17 mouse cellular contexts compared by ENCODE assay signal in genomic region chr10:92247449-92247805, GRCm38 (mm10).
DNase-seq lines count a peak whose midpoint lies in the region; ATAC-seq and TF ChIP-seq lines count a peak whose summit lies in the region.
"Had no signal": no experiment of that assay in that cellular context is flagged by ENCODE, and none has a peak within 500 bp of the region (broad histone marks: within the 10 kb centered on the region; RNA-seq: fewer than 3 reads in every experiment).

No protein-coding gene starts in this region.

- H3K9me3 ChIP-seq in hindbrain, embryonic 11.5 days (ENCODE audit: control insufficient read depth, low read length), result no peaks in the 10 kb centered on the region
- no peaks in the 10 kb centered on the region for H3K9me3 ChIP-seq in hindbrain, embryonic 15.5 days
- H3K9me3 ChIP-seq in midbrain, embryonic 15.5 days, result no peaks in the 10 kb centered on the region
- H3K9me3 ChIP-seq: heart, embryonic 15.5 days had no signal

- no peak for DNase-seq in layer of hippocampus, adult 2 months (ENCODE audit: low spot score in 2 of 2)
- no peak for DNase-seq in layer of hippocampus, adult 18-20 months (ENCODE audit: low spot score in 2 of 2)
- DNase-seq in hindbrain, embryonic 11.5 days (ENCODE audit: low spot score), result no peak
- DNase-seq in gastrocnemius, postnatal 14 days, result no peak
- no peak for DNase-seq in ovary, postnatal 10 days (ENCODE audit: low spot score)
- DNase-seq: adrenal gland, postnatal 14 days; cerebellum, adult 11 months; cerebellum, postnatal 25 days; gastrocnemius, postnatal 10 days; heart, postnatal 4 days; kidney, postnatal 4 days had no signal

- TF ChIP-seq CTCF in layer of hippocampus, adult 2 months (conservative IDR thresholded peaks at IDR 0.05), result no peak

- intact Hi-C loops in gastrocnemius, postnatal 14 days (cut with DNase I; ENCODE audit: low total_unique reads), result no loop called here

- 35% methylated on average over 5 of the region's 5 CpGs for WGBS in hindbrain, embryonic 11.5 days
- WGBS in hindbrain, embryonic 15.5 days, result 20% methylated on average over 5 of the region's 5 CpGs
- WGBS in midbrain, embryonic 15.5 days, result 9% methylated on average over 5 of the region's 5 CpGs

- H3K36me3 ChIP-seq in hindbrain, embryonic 11.5 days (ENCODE audit: control insufficient read depth, insufficient read depth, low read length), result no peaks in the 10 kb centered on the region
- H3K36me3 ChIP-seq in hindbrain, embryonic 15.5 days, result no peaks in the 10 kb centered on the region
- H3K36me3 ChIP-seq in midbrain, embryonic 15.5 days (replicated peaks), result no peaks in the 10 kb centered on the region
- H3K36me3 ChIP-seq: heart, embryonic 15.5 days had no signal

- H3K4me1 ChIP-seq in hindbrain, embryonic 11.5 days (replicated peaks; ENCODE audit: control insufficient read depth, insufficient read depth, low read length), result 0 out of 2 replicates have a peak, but pooled peaks cover 2% of the 10 kb centered on the region
- peaks cover 22% of the 10 kb centered on the region for H3K4me1 ChIP-seq in hindbrain, embryonic 15.5 days (replicated peaks)
- peaks cover 18% of the 10 kb centered on the region for H3K4me1 ChIP-seq in midbrain, embryonic 15.5 days
- H3K4me1 ChIP-seq: heart, embryonic 15.5 days had no signal

- no peak overlapping the region for H3K4me3 ChIP-seq in layer of hippocampus, adult 2 months
- H3K4me3 ChIP-seq in hindbrain, embryonic 11.5 days (ENCODE audit: low read depth, low read length), result no peak overlapping the region
- H3K4me3 ChIP-seq in hindbrain, embryonic 15.5 days, result no peak overlapping the region
- no peak overlapping the region for H3K4me3 ChIP-seq in midbrain, embryonic 15.5 days
- H3K4me3 ChIP-seq: heart, embryonic 15.5 days had no signal

- H3K27ac ChIP-seq in layer of hippocampus, adult 2 months, result peak overlapping the region; percentile 69
- H3K27ac ChIP-seq in hindbrain, embryonic 11.5 days (ENCODE audit: low read depth, low read length), result peak overlapping the region; percentile 67; the same call in 1 of the 2 replicates
- peak overlapping the region; percentile 43; the same call in 1 of the 2 replicates for H3K27ac ChIP-seq in hindbrain, embryonic 15.5 days (replicated peaks)
- H3K27ac ChIP-seq in midbrain, embryonic 15.5 days, result peak overlapping the region; percentile 55; the same call in 1 of the 2 replicates
- H3K27ac ChIP-seq: heart, embryonic 15.5 days; liver, embryonic 14.5 days; macrophage had no signal

- H3K9ac ChIP-seq in hindbrain, embryonic 11.5 days (ENCODE audit: low read depth, low read length), result no peak overlapping the region
- no peak overlapping the region for H3K9ac ChIP-seq in hindbrain, embryonic 15.5 days
- no peak overlapping the region for H3K9ac ChIP-seq in midbrain, embryonic 15.5 days
- H3K9ac ChIP-seq: heart, embryonic 15.5 days; liver, embryonic 14.5 days had no signal

- ATAC-seq in hindbrain, embryonic 11.5 days (ENCODE audit: low FRiP score), result no peak
- no peak for ATAC-seq in hindbrain, embryonic 15.5 days (ENCODE audit: low FRiP score, low read depth)
- peak; percentile 15; the same call in 1 of the 2 replicates for ATAC-seq in midbrain, embryonic 15.5 days (replicated peaks)
- ATAC-seq: intestine, embryonic 16.5 days had no signal

- H3K4me2 ChIP-seq in hindbrain, embryonic 11.5 days (replicated peaks; ENCODE audit: low read depth, low read length), result no peak overlapping the region
- no peak overlapping the region for H3K4me2 ChIP-seq in hindbrain, embryonic 15.5 days
- no peak overlapping the region for H3K4me2 ChIP-seq in midbrain, embryonic 15.5 days
- H3K4me2 ChIP-seq: heart, embryonic 15.5 days had no signal

- H3K27me3 ChIP-seq in hindbrain, embryonic 11.5 days (ENCODE audit: control insufficient read depth, insufficient read depth, low read length), result no peaks in the 10 kb centered on the region
- H3K27me3 ChIP-seq in hindbrain, embryonic 15.5 days, result no peaks in the 10 kb centered on the region
- no peaks in the 10 kb centered on the region for H3K27me3 ChIP-seq in midbrain, embryonic 15.5 days (replicated peaks)
- H3K27me3 ChIP-seq: heart, embryonic 15.5 days had no signal
